Mouse (Mus musculus): ENCODE results near the gene Dntt. TPM values are rescaled to one million over a fixed set of nuclear protein-coding genes. Genes with fewer than 3 reads are reported as not detected.

The Dntt gene
- polyA plus RNA-seq, 1 experiment from 2014 or later: not detected

- no peak for DNase-seq (ENCODE audit: low spot score)
- H3K27me3 ChIP-seq (ENCODE audit: control insufficient read depth, insufficient read depth, low read length): no peaks in the 10 kb centered on the region
- 11% methylated on average over 9 of the region's 9 CpGs for WGBS
- H3K4me2 ChIP-seq (replicated peaks; ENCODE audit: low read depth): no peak overlapping the region
- ATAC-seq (ENCODE audit: low FRiP score, low TSS enrichment): no peak
- H3K9me3 ChIP-seq (ENCODE audit: control insufficient read depth, low read length): no peaks in the 10 kb centered on the region
- no peaks in the 10 kb centered on the region for H3K4me1 ChIP-seq (replicated peaks; ENCODE audit: control insufficient read depth, insufficient read depth)
- H3K36me3 ChIP-seq (ENCODE audit: control insufficient read depth, insufficient read depth, low read length): no peaks in the 10 kb centered on the region
- no peak overlapping the region for H3K9ac ChIP-seq (ENCODE audit: low read length)
- no peak overlapping the region for H3K27ac ChIP-seq (replicated peaks)
- TF ChIP-seq EP300 (optimal IDR thresholded peaks at IDR 0.05): no peak
- no peak for TF ChIP-seq CTCF (IDR thresholded peaks at IDR 0.05; ENCODE audit: low read depth)
- no peak overlapping the region for H3K4me3 ChIP-seq (ENCODE audit: low read depth, low read length)
Measured at GRCm38 (mm10) chr19:41014003-41014402, 15.1 kb upstream of the Dntt start.

- Histone ChIP-seq H3K9ac (ENCODE audit: low read length) (no peak overlapping the region), H3K4me2 (replicated peaks; ENCODE audit: low read depth) (peak overlapping the region; percentile 42), H3K27me3 (ENCODE audit: control insufficient read depth, insufficient read depth, low read length) (no peaks in the 10 kb centered on the region), H3K27ac (replicated peaks) (no peak overlapping the region), H3K36me3 (ENCODE audit: control insufficient read depth, insufficient read depth, low read length) (no peaks in the 10 kb centered on the region), H3K4me3 (ENCODE audit: low read depth, low read length) (no peak overlapping the region), H3K9me3 (ENCODE audit: control insufficient read depth, low read length) (no peaks in the 10 kb centered on the region), H3K4me1 (replicated peaks; ENCODE audit: control insufficient read depth, insufficient read depth) (no peaks in the 10 kb centered on the region)
- DNase-seq (ENCODE audit: low spot score) (peak; percentile 42), ATAC-seq (ENCODE audit: low FRiP score, low TSS enrichment) (peak; percentile 63)
- WGBS: 15% methylated on average over 14 of the region's 14 CpGs
- TF ChIP-seq EP300 (optimal IDR thresholded peaks at IDR 0.05): no peak
- peak; percentile 84 for TF ChIP-seq CTCF (IDR thresholded peaks at IDR 0.05; ENCODE audit: low read depth)
Measured at GRCm38 (mm10) chr19:41015951-41016716, 12.9 kb upstream of the Dntt start.

- WGBS: 64% methylated on average over 5 of the region's 5 CpGs
- Histone ChIP-seq H3K9me3 (ENCODE audit: control insufficient read depth, low read length) (no peaks in the 10 kb centered on the region), H3K4me2 (replicated peaks; ENCODE audit: low read depth) (no peak overlapping the region), H3K27ac (replicated peaks) (no peak overlapping the region), H3K36me3 (ENCODE audit: control insufficient read depth, insufficient read depth, low read length) (no peaks in the 10 kb centered on the region), H3K4me1 (replicated peaks; ENCODE audit: control insufficient read depth, insufficient read depth) (no peaks in the 10 kb centered on the region), H3K27me3 (ENCODE audit: control insufficient read depth, insufficient read depth, low read length) (no peaks in the 10 kb centered on the region), H3K9ac (ENCODE audit: low read length) (no peak overlapping the region), H3K4me3 (ENCODE audit: low read depth, low read length) (no peak overlapping the region)
- TF ChIP-seq CTCF (IDR thresholded peaks at IDR 0.05; ENCODE audit: low read depth): no peak
- ATAC-seq (ENCODE audit: low FRiP score, low TSS enrichment) (no peak), DNase-seq (ENCODE audit: low spot score) (no peak)
Measured at GRCm38 (mm10) chr19:41019164-41019675, 9.9 kb upstream of the Dntt start.

- DNase-seq (ENCODE audit: low spot score) (no peak), ATAC-seq (ENCODE audit: low FRiP score, low TSS enrichment) (no peak)
- Histone ChIP-seq H3K27me3 (ENCODE audit: control insufficient read depth, insufficient read depth, low read length) (no peaks in the 10 kb centered on the region), H3K9ac (ENCODE audit: low read length) (no peak overlapping the region), H3K4me1 (replicated peaks; ENCODE audit: control insufficient read depth, insufficient read depth) (no peaks in the 10 kb centered on the region), H3K36me3 (ENCODE audit: control insufficient read depth, insufficient read depth, low read length) (no peaks in the 10 kb centered on the region), H3K9me3 (ENCODE audit: control insufficient read depth, low read length) (no peaks in the 10 kb centered on the region), H3K27ac (replicated peaks) (no peak overlapping the region), H3K4me2 (replicated peaks; ENCODE audit: low read depth) (no peak overlapping the region), H3K4me3 (ENCODE audit: low read depth, low read length) (no peak overlapping the region)
- 51% methylated on average over 3 of the region's 3 CpGs for WGBS
- TF ChIP-seq EP300 (optimal IDR thresholded peaks at IDR 0.05): no peak
- TF ChIP-seq CTCF (IDR thresholded peaks at IDR 0.05; ENCODE audit: low read depth): no peak
Measured at GRCm38 (mm10) chr19:41020537-41020936, 8.5 kb upstream of the Dntt start.

- no peak for ATAC-seq (ENCODE audit: low FRiP score, low TSS enrichment)
- Histone ChIP-seq H3K27me3 (ENCODE audit: control insufficient read depth, insufficient read depth, low read length) (no peaks in the 10 kb centered on the region), H3K36me3 (ENCODE audit: control insufficient read depth, insufficient read depth, low read length) (no peaks in the 10 kb centered on the region), H3K4me3 (ENCODE audit: low read depth, low read length) (no peak overlapping the region), H3K9ac (ENCODE audit: low read length) (no peak overlapping the region), H3K27ac (replicated peaks) (no peak overlapping the region), H3K9me3 (ENCODE audit: control insufficient read depth, low read length) (no peaks in the 10 kb centered on the region), H3K4me1 (replicated peaks; ENCODE audit: control insufficient read depth, insufficient read depth) (no peaks in the 10 kb centered on the region), H3K4me2 (replicated peaks; ENCODE audit: low read depth) (no peak overlapping the region)
- WGBS: 61% methylated on average over 4 of the region's 4 CpGs
- no peak for DNase-seq (ENCODE audit: low spot score)
- TF ChIP-seq EP300 (optimal IDR thresholded peaks at IDR 0.05) (no peak), CTCF (IDR thresholded peaks at IDR 0.05; ENCODE audit: low read depth) (no peak)
Measured at GRCm38 (mm10) chr19:41022244-41022643, 6.8 kb upstream of the Dntt start.

- no peaks in the 10 kb centered on the region for H3K27me3 ChIP-seq (ENCODE audit: control insufficient read depth, insufficient read depth, low read length)
- no peaks in the 10 kb centered on the region for H3K9me3 ChIP-seq (ENCODE audit: control insufficient read depth, low read length)
- no peak overlapping the region for H3K4me3 ChIP-seq (ENCODE audit: low read depth, low read length)
- DNase-seq (ENCODE audit: low spot score) (no peak), ATAC-seq (ENCODE audit: low FRiP score, low TSS enrichment) (no peak)
- TF ChIP-seq EP300 (optimal IDR thresholded peaks at IDR 0.05) (no peak), CTCF (IDR thresholded peaks at IDR 0.05; ENCODE audit: low read depth) (no peak)
- H3K9ac ChIP-seq (ENCODE audit: low read length): no peak overlapping the region
- no peak overlapping the region for H3K27ac ChIP-seq (replicated peaks)
- H3K4me2 ChIP-seq (replicated peaks; ENCODE audit: low read depth): no peak overlapping the region
- WGBS: 83% methylated on average over 8 of the region's 8 CpGs
- H3K36me3 ChIP-seq (ENCODE audit: control insufficient read depth, insufficient read depth, low read length): no peaks in the 10 kb centered on the region
- no peaks in the 10 kb centered on the region for H3K4me1 ChIP-seq (replicated peaks; ENCODE audit: control insufficient read depth, insufficient read depth)
Measured at GRCm38 (mm10) chr19:41026551-41026950, 2.5 kb upstream of the Dntt start.
